Mouse (Mus musculus) neural tube, embryonic 14.5 days (tissue): Measurements from ENCODE around the gene Mmrn1. TPM values are rescaled to one million over a fixed set of nuclear protein-coding genes. Genes with fewer than 3 reads are reported as not detected.
A peak's percentile ranks its signal among the peaks of the same experiment; 100 is the strongest.

Source experiments
- ATAC-seq: fragments of 200-750 bp; cut with Nextera tagmentation; 2 replicates; pipeline ENCODE4 v1.8.0; 2017; ENCODE audit warnings: low read depth, mild to moderate bottlenecking, moderate TSS enrichment, moderate library complexity
- H3K27ac ChIP-seq: fragments of 300-500 bp; sonication (generic); 2 replicates; pipeline ENCODE4 v1.5.1; 2014; ENCODE audit warnings: low read depth, mild to moderate bottlenecking, control low read depth, low read length, moderate library complexity, mixed read lengths
- H3K27me3 ChIP-seq: fragments of 300-500 bp; sonication (generic); 2 replicates; pipeline ENCODE4 v1.6.1; 2014; ENCODE audit warnings: low read length; ENCODE audit not compliant: control insufficient read depth, insufficient read depth
- H3K36me3 ChIP-seq: fragments of 300-500 bp; sonication (generic); 2 replicates; pipeline ENCODE4 v1.6.1; 2014; ENCODE audit warnings: low read length, mixed read lengths; ENCODE audit not compliant: control insufficient read depth, insufficient read depth
- H3K4me1 ChIP-seq: fragments of 300-500 bp; sonication (generic); 2 replicates; pipeline ENCODE4 v1.6.1; 2014; ENCODE audit warnings: low read length; ENCODE audit not compliant: control insufficient read depth, insufficient read depth
- H3K4me2 ChIP-seq: fragments of 300-500 bp; sonication (generic); 2 replicates; pipeline ENCODE4 v1.6.1; 2014; ENCODE audit warnings: mild to moderate bottlenecking, low read depth, low read length, control low read depth
- H3K4me3 ChIP-seq: fragments of 300-500 bp; sonication (generic); 2 replicates; pipeline ENCODE4 v1.5.1; 2014; ENCODE audit warnings: low read depth, low read length, control low read depth, mixed read lengths
- H3K9ac ChIP-seq: fragments of 300-500 bp; sonication (generic); replicated peaks from 2 replicates; pipeline ENCODE4 v1.6.1; 2014; ENCODE audit warnings: low read depth, mild to moderate bottlenecking, control low read depth, low read length, mixed read lengths
- H3K9me3 ChIP-seq: fragments of 300-500 bp; sonication (generic); 2 replicates; pipeline ENCODE4 v1.6.1; 2016; ENCODE audit warnings: low read length; ENCODE audit not compliant: control insufficient read depth
- WGBS: fragments of 180-500 bp; shearing (Covaris S2); extraction: QIAGEN DNeasy Blood & Tissue Kit; methylation state at CpG from one replicate; pipeline ENCODE4 v1.1.7; 2014; 5-methylcytosine and 5-hydroxymethylcytosine counted together
- polyA plus RNA-seq: library from polyadenylated mRNA; unstranded; fragments of >200 nt; fragmentation: Nextera tagmentation; extraction: Ambion mirVana; gene quantifications from 2 replicates; pipeline ENCODE4 v1.2.1, GENCODE M21; 2014

The Mmrn1 gene
- polyA plus RNA-seq, 1 experiment from 2014 or later: 0.37 TPM

DNA sequence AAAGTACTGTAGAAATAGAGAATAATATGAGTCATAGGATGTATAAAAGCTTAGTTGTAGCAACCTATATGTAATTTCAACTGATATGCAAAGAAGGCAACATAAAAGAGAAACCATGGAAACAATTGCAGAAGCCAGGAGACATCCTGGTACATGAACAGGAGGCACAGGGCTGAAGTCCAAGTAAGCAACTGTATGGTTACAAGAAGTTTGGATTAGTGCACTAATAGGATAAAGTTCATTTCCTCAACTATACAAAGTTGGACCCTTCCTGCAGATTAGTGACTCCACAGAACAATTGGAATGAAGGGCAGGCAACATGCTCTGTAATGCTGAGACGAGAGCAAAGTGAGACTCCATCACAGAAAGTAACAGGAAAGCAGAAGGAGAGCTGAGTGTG is 59.6 kb downstream of the Mmrn1 start:
- H3K4me3 ChIP-seq: no peak overlapping the region
- H3K4me2 ChIP-seq: no peak overlapping the region
- H3K36me3 ChIP-seq: no peaks in the 10 kb centered on the region
- 86% methylated on average over 1 of the region's 1 CpGs for WGBS
- ATAC-seq: no peak
- no peaks in the 10 kb centered on the region for H3K27me3 ChIP-seq
- no peaks in the 10 kb centered on the region for H3K4me1 ChIP-seq
- no peak overlapping the region for H3K27ac ChIP-seq
- H3K9ac ChIP-seq: no peak overlapping the region
- H3K9me3 ChIP-seq: no peaks in the 10 kb centered on the region

DNA sequence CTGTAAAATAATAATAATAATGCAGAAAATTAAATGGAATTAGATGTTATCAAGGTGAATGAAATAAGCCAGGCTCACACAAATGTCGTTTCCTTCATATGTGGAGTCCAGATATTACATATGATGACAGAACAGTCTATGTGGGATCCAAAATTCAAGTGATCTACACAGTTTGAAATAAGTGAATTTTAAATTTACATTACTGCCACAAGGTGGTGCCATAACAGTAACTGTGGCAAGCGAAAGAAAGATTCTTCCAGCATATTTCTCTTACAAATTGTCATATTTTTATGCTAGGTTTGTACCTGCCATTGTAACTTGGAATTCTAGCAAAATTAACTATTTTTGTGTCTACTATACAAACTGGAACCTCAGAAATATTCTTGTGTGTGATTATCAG is 61.1 kb downstream of the Mmrn1 start:
- no peak overlapping the region for H3K27ac ChIP-seq
- H3K4me2 ChIP-seq: no peak overlapping the region
- H3K4me1 ChIP-seq: no peaks in the 10 kb centered on the region
- no peaks in the 10 kb centered on the region for H3K36me3 ChIP-seq
- H3K27me3 ChIP-seq: no peaks in the 10 kb centered on the region
- H3K4me3 ChIP-seq: no peak overlapping the region
- ATAC-seq: no peak
- no peak overlapping the region for H3K9ac ChIP-seq
- 39% methylated on average over 2 of the region's 2 CpGs for WGBS
- no peaks in the 10 kb centered on the region for H3K9me3 ChIP-seq

DNA sequence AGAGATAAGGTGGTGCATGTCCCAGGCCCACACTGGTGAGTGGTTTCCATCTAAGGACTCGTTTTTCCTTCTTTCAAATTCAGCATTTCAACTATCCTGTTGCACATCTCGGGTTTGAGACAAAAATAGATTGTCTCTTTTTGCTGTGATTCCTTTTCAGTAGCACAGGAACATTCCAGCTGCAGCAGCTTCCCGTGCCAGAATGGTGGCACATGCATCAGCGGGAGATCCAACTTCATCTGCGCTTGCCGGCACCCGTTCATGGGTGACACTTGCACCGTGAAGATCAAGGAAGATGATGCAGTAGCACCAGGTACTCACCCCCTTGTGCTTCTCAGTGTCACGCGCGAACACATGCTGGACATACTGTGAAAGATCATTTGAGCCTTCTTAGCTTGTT is 62.1 kb downstream of the Mmrn1 start:
- Histone ChIP-seq H3K27ac (no peak overlapping the region), H3K4me3 (no peak overlapping the region), H3K4me1 (no peaks in the 10 kb centered on the region), H3K27me3 (no peaks in the 10 kb centered on the region), H3K9me3 (no peaks in the 10 kb centered on the region), H3K9ac (no peak overlapping the region), H3K4me2 (no peak overlapping the region), H3K36me3 (no peaks in the 10 kb centered on the region)
- ATAC-seq: no peak
- WGBS: 91% methylated on average over 11 of the region's 11 CpGs

DNA sequence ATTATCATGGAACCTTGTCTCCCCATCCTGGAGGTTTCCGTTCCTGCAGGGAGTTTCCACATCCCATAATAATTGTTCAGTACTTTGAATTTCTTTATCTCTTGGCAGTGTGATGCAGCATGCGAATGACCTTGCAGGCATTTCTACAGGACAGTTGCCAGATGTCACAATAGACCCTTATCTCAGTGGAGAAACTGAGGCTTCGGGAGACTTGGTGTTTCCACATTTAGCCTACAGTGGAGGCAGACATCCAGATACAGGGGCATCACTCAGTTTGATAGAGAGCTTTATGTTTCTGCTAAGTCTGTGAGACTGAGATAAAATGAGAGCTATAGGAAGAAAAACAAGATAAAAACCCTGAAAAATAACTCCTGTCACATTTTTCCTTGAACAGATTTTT is 63.0 kb downstream of the Mmrn1 start:
- no peak overlapping the region for H3K4me2 ChIP-seq
- no peak overlapping the region for H3K9ac ChIP-seq
- H3K4me3 ChIP-seq: no peak overlapping the region
- no peaks in the 10 kb centered on the region for H3K27me3 ChIP-seq
- H3K9me3 ChIP-seq: no peaks in the 10 kb centered on the region
- H3K4me1 ChIP-seq: no peaks in the 10 kb centered on the region
- H3K27ac ChIP-seq: no peak overlapping the region
- H3K36me3 ChIP-seq: no peaks in the 10 kb centered on the region
- no peak for ATAC-seq
- WGBS: 90% methylated on average over 3 of the region's 3 CpGs

DNA sequence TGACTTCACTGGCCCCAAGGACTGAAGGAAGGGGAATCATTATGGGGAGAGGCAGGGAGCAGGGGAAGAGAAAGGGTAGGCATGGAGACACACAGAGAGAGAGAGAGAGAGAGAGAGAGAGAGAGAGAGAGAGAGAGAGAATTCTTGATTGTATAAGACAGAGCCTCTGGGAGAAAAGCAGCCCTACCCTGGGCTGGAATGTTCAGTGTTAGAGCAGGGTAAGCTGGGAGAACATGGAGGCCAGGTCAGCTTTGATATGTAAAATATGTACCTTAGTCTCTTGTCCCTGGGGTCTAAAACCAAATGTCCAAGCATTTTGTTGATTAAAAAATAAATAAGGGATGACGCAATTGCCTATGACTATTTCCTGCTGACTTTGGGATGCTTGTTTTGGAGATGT is 67.6 kb downstream of the Mmrn1 start:
- Histone ChIP-seq H3K4me3 (no peak overlapping the region), H3K27ac (no peak overlapping the region), H3K9me3 (no peaks in the 10 kb centered on the region), H3K27me3 (no peaks in the 10 kb centered on the region), H3K36me3 (no peaks in the 10 kb centered on the region), H3K9ac (no peak overlapping the region), H3K4me2 (no peak overlapping the region), H3K4me1 (peaks cover 8% of the 10 kb centered on the region; the same call in 1 of the 2 replicates)
- WGBS: 82% methylated on average over 1 of the region's 1 CpGs
- no peak for ATAC-seq

DNA sequence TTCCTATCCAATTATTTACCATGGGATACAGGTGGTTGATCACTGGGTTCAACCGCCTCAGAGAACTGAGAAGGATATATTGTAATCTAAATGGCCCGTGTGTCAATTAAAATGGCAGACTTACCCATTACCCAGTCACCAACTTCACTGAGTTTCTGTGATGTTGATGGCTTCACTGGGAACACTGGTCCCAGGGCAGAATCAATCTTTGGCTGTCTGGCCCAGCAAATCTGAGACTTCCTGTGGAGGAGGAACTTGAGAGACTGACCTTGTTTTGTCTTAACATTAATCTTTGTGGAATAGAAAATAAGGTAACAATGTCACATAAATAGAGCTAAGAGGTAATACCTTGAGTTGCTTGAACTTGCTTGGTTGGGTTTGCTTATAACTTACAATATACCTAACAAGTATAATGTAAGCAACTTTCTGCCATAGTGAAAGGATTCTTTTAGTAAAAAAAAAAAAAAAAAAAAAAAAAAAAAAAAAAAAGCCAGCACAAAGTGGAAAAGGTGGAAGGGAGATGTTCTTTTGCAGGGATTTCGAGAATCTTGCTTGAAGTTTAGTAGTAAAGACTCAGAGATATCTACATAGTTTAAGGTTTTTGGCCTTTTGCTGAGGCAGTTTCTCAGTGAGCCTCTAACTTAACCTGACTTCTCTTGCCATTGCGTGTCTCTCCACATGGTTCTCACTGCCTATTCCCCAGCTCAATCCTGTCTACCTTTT is 68.8 kb downstream of the Mmrn1 start:
- no peak for ATAC-seq
- no peak overlapping the region for H3K9ac ChIP-seq
- H3K27ac ChIP-seq: no peak overlapping the region
- H3K4me2 ChIP-seq: no peak overlapping the region
- no peaks in the 10 kb centered on the region for H3K27me3 ChIP-seq
- H3K4me3 ChIP-seq: no peak overlapping the region
- no peaks in the 10 kb centered on the region for H3K9me3 ChIP-seq
- peaks cover 8% of the 10 kb centered on the region; the same call in 1 of the 2 replicates for H3K4me1 ChIP-seq
- no peaks in the 10 kb centered on the region for H3K36me3 ChIP-seq
- 76% methylated on average over 4 of the region's 4 CpGs for WGBS

DNA sequence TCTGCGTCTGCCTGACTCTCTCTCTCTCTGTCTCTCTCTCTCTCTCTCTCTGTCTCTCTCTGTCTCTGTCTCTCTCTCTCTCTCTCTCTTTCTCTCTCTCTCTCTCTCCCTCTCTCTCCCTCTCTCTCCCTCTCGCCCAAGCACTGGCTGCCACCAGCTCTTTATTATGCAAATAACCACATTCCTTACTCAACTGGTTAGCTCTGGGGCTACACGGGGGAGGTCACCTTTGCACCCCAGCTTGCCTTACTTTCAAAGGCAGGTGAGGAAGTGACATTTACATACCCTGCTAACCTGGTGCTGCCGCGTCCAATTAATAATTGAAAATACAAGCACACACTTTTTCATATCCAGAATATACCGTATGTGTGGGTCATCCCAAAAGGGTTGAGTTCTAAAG is 69.3 kb downstream of the Mmrn1 start:
- Histone ChIP-seq H3K4me2 (no peak overlapping the region), H3K4me1 (peaks cover 8% of the 10 kb centered on the region; the same call in 1 of the 2 replicates), H3K9ac (no peak overlapping the region), H3K4me3 (no peak overlapping the region), H3K27me3 (no peaks in the 10 kb centered on the region), H3K27ac (no peak overlapping the region), H3K9me3 (no peaks in the 10 kb centered on the region), H3K36me3 (no peaks in the 10 kb centered on the region)
- WGBS: 18% methylated on average over 6 of the region's 6 CpGs
- ATAC-seq: no peak

DNA sequence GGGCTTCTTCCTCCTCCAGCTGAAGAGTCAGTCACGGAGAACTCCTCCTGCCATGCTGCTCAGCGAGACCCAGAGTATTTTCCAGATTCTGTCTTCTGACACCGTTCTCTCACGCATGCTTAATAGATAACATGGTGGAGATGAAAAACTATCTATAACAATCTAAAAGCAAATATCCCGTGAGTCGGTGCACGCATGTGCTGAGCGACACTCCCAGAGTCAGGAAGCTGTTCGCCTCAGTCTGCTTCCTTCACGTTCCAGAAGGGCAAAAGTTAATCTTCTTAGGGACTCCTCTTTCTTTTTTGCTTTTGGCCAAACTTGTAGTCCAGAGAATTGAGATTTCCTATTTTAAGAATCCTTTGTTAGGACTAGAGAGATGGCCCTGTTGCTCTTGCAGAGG is 69.7 kb downstream of the Mmrn1 start:
- H3K4me2 ChIP-seq: no peak overlapping the region
- no peaks in the 10 kb centered on the region for H3K9me3 ChIP-seq
- ATAC-seq: no peak
- no peak overlapping the region for H3K4me3 ChIP-seq
- no peak overlapping the region for H3K9ac ChIP-seq
- peaks cover 8% of the 10 kb centered on the region; the same call in 1 of the 2 replicates for H3K4me1 ChIP-seq
- no peak overlapping the region for H3K27ac ChIP-seq
- no peaks in the 10 kb centered on the region for H3K27me3 ChIP-seq
- no peaks in the 10 kb centered on the region for H3K36me3 ChIP-seq
- 46% methylated on average over 10 of the region's 10 CpGs for WGBS

DNA sequence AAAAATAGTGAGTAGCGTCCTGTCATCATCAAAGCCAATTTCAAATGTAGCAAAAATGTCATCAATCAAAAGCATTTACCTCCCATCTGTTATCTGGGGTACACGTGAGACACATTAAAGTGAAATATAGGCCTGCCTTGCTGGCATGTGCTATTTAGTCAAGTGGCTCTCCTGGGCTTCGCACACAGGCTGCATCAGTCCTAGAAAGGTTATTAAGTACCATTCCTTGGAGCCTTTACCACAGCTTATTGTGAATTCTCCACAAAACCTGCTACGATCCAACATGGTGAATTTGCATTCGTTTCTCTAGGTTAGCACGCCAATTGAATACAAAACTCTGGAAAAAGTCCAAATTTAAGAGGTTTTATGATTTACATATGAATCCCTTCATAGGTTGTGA is 70.8 kb downstream of the Mmrn1 start:
- Histone ChIP-seq H3K27ac (no peak overlapping the region), H3K4me2 (no peak overlapping the region), H3K4me1 (peaks cover 8% of the 10 kb centered on the region; the same call in 1 of the 2 replicates), H3K36me3 (no peaks in the 10 kb centered on the region), H3K9me3 (no peaks in the 10 kb centered on the region), H3K4me3 (no peak overlapping the region), H3K9ac (no peak overlapping the region), H3K27me3 (no peaks in the 10 kb centered on the region)
- ATAC-seq: peak; percentile 93
- WGBS: 28% methylated on average over 6 of the region's 6 CpGs
